Mouse (Mus musculus): Measurements from ENCODE around the gene Tcp1. TPM values are rescaled to one million over a fixed set of nuclear protein-coding genes. Genes with fewer than 3 reads are reported as not detected.

Tcp1 gene
- 187 and 246 TPM in 2 replicates for polyA plus RNA-seq (2012; rRNA removed)

DNA sequence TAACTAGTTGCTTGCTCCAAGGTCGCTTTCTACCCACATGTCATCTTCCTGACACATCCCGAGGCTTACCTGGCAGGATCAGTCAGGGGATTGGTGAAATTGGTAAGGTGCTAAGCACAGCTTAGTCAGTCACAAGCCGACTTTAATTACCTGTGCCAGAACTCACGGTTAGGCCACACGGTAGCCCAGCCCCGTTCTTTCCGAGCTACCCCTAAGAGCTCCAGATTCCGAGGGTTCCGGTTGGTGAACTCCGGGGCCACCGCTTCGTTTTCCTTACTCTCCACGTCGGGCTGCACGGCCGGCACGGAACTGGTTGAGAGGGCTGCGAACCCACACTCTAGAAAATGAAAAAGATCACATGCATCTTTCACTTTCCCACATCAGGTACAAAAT lies at the start of gene Tcp1:
TSS of gene Tcp1 (plus strand) at position 214 of the 393 bp plus-strand sequence.
- DNase-seq (ENCODE audit: low read depth): no peak
- TF ChIP-seq POLR2A (IDR thresholded peaks at IDR 0.05; ENCODE audit: borderline replicate concordance, extremely low read depth, insufficient read depth, insufficient read length, poor library complexity, severe bottlenecking) (no peak), CTCF (IDR thresholded peaks at IDR 0.05; ENCODE audit: borderline replicate concordance, extremely low read depth, insufficient read depth, insufficient read length) (no peak)

DNA sequence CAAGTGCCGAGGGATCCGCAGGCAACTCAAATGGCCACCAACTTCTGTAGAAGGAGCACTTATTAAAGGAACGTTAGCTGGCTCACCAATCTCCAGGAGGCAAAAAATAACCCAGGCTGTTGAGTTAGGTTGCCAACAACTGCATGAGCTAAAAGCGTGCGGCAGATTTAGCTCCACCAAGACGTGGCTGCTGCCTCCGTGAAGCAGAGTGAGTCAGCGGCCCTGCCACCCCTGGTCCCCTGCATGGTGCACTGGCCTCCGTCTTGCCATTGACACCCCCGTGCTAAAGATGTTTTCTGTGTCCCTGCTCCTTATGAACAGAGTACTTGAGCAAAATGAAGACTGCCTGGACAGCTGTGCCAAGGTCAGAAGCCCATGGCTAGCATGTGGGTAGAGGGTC lies 48.6 kb upstream of the Tcp1 start:
- TF ChIP-seq CTCF (IDR thresholded peaks at IDR 0.05; ENCODE audit: borderline replicate concordance, extremely low read depth, insufficient read depth, insufficient read length) (no peak), POLR2A (IDR thresholded peaks at IDR 0.05; ENCODE audit: borderline replicate concordance, extremely low read depth, insufficient read depth, insufficient read length, poor library complexity, severe bottlenecking) (no peak)
- no peak for DNase-seq (ENCODE audit: low read depth)

DNA sequence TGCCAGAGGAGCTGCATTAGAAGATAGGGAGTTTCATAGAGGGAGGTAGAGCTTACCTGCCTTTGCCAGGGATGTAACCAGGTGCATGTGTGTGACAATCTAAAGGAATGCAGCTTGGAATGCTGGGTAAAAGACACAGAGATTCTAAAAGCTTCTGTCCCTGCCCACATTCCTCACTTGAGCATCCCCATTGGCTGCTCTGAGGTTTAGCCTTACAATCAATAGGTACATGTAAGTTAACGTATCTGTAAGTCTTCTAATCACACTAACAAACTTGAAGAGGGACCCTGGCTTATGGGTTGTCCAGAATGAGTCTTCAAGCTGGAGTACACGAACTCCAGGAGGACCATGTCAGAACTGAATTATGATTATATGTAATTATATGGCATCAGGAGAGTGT lies 47.5 kb upstream of the Tcp1 start, which contains the start of gene Mas1:
TSS of gene Mas1 (minus strand) at position 101 of the 400 bp plus-strand sequence.
- DNase-seq (ENCODE audit: low read depth): no peak
- TF ChIP-seq POLR2A (IDR thresholded peaks at IDR 0.05; ENCODE audit: borderline replicate concordance, extremely low read depth, insufficient read depth, insufficient read length, poor library complexity, severe bottlenecking) (no peak), CTCF (IDR thresholded peaks at IDR 0.05; ENCODE audit: borderline replicate concordance, extremely low read depth, insufficient read depth, insufficient read length) (no peak)

DNA sequence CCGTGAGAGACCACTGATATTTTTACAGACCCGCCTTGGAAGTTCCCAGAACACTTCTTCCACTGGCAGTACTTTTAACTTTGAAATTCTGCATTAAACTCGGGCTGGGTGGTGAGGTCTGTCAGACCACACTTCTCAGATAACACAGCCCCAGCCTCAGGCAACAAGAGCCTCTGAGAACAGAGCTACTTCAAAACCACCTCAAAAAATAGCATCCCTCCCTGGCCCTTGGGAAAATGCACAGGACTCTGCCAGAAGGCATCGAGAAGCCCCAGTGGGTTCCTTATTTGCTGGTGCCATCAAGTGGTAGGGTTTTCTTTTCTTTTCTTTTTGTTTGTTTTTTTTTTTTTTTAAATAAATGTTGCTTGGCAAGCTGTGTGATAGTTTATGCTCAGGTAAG lies 46.9 kb upstream of the Tcp1 start:
- no peak for DNase-seq (ENCODE audit: low read depth)
- TF ChIP-seq POLR2A (IDR thresholded peaks at IDR 0.05; ENCODE audit: borderline replicate concordance, extremely low read depth, insufficient read depth, insufficient read length, poor library complexity, severe bottlenecking) (no peak), CTCF (IDR thresholded peaks at IDR 0.05; ENCODE audit: borderline replicate concordance, extremely low read depth, insufficient read depth, insufficient read length) (no peak)

DNA sequence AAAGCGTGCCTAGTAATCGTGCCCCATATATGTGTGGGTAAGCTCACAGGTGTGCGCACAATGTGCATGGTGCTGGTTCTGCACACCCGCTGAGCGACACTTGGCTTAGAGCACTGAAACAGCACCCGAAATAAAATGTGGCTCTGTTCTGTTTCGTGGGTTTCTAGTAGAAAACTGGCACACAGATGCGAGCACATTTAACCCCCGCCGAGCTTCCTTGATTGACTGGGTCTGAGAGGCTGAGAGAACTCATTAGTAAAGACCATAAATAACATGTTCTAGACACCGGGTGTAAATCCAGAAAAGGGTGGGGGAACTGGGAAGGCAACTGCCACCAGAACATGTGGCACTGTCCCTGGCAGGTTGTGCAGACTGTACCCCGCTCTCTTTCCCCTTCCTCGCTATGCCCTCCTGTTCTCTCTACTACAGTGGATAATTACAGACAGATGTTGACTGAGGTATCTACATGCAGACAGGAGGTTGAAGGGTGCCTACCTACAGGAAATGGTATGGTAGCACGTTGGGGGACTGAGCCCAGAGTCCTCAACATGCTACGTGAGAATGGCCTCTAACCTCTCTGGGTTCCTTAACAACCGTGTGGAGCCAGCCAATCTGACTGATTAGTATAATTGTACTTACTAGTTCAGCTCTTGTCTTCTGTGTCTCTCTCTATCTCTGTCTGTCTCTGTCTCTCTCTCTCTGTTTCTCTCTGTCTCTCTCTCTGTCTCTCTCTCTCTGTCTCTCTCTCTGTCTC lies 43.0 kb upstream of the Tcp1 start:
- TF ChIP-seq POLR2A (IDR thresholded peaks at IDR 0.05; ENCODE audit: borderline replicate concordance, extremely low read depth, insufficient read depth, insufficient read length, poor library complexity, severe bottlenecking) (no peak), CTCF (IDR thresholded peaks at IDR 0.05; ENCODE audit: borderline replicate concordance, extremely low read depth, insufficient read depth, insufficient read length) (no peak)
- DNase-seq (ENCODE audit: low read depth): no peak

DNA sequence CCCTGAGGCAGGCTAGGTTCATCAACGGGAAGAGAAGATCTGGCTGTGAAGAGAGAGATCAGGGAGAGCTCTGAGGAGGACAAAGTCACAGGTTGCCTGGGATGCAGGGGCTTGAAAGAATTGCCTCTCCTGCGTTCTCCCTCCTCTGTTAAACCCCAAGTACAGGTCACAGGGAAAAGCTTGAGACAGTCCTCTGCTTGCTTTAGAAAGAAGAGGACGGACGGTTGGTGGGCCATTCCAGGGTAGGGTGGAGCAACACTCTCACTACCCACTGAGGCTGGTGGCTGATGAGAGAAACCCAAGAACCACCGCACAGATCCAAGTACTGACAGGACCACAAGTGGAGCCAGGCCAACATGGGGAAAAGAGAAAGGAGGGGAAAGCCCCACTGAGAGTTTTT lies 39.8 kb upstream of the Tcp1 start, which contains the start of gene Mrgprh:
TSS of gene Mrgprh (plus strand) at position 301 of the 400 bp plus-strand sequence.
- TF ChIP-seq POLR2A (IDR thresholded peaks at IDR 0.05; ENCODE audit: borderline replicate concordance, extremely low read depth, insufficient read depth, insufficient read length, poor library complexity, severe bottlenecking) (no peak), CTCF (IDR thresholded peaks at IDR 0.05; ENCODE audit: borderline replicate concordance, extremely low read depth, insufficient read depth, insufficient read length) (no peak)
- no peak for DNase-seq (ENCODE audit: low read depth)

DNA sequence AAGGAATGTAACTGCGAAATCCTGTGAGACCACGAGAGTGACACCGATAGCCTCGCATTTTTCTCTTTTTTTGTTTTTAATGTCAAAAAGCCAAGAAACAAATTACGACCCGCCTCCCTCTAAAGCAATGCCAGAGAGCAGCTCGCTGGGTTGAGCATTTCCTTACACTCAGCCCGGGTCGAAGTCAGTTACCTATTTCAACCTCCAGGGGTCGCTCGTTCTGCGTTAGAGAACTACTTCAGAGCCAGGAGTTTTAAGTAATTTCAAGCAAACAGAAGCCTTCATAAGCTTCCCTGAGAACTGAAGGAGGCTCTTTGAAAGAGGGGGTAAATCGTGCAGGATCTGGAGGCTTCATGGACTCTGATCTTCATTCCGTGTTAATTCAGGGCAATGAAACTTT lies 35.3 kb upstream of the Tcp1 start:
- TF ChIP-seq POLR2A (IDR thresholded peaks at IDR 0.05; ENCODE audit: borderline replicate concordance, extremely low read depth, insufficient read depth, insufficient read length, poor library complexity, severe bottlenecking) (no peak), CTCF (IDR thresholded peaks at IDR 0.05; ENCODE audit: borderline replicate concordance, extremely low read depth, insufficient read depth, insufficient read length) (peak; percentile 82)

DNA sequence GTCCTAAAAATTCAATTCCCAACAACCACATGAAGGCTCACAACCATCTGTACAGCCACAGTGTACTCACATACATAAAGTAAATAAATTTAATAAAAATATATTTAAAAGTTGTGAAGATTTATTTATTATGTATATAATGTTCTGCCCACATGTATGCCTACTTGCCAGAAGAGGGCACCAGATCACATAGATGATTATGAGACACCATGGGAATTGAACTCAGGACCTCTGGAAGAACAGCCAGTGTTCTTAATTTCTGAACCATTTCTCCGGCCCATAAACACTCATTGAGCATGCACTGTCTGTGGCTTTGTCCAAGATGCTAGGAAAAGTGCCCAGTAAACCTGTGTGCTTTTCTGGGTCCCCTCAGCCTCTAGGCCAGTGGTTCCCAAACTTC lies 34.3 kb upstream of the Tcp1 start:
- DNase-seq (ENCODE audit: low read depth): no peak
- TF ChIP-seq POLR2A (IDR thresholded peaks at IDR 0.05; ENCODE audit: borderline replicate concordance, extremely low read depth, insufficient read depth, insufficient read length, poor library complexity, severe bottlenecking) (no peak), CTCF (IDR thresholded peaks at IDR 0.05; ENCODE audit: borderline replicate concordance, extremely low read depth, insufficient read depth, insufficient read length) (no peak)

More for the DNA sequence above, 35.3 kb upstream of the Tcp1 start:
- DNase-seq (ENCODE audit: low read depth): peak; percentile 89

DNA sequence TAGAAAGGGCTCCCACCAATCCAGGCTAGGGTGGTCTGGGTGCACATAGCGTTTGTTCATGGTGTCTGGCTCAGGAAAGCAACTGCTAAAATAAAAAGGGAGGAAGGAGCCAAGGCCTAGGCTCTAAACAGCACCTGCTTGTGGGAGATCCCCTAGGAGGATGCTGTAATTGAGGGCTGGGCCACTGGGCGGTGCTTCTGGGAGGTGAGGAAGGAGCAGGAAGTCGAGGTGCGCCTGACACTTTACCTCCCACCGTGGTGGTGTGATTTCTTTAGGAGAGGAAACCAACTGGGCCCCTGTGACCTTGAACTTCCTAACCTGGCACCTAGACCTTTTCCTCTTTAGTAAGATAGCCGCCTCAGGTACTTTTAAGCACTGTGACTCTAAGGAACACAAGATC lies 28.9 kb upstream of the Tcp1 start:
- no peak for DNase-seq (ENCODE audit: low read depth)
- TF ChIP-seq POLR2A (IDR thresholded peaks at IDR 0.05; ENCODE audit: borderline replicate concordance, extremely low read depth, insufficient read depth, insufficient read length, poor library complexity, severe bottlenecking) (no peak), CTCF (IDR thresholded peaks at IDR 0.05; ENCODE audit: borderline replicate concordance, extremely low read depth, insufficient read depth, insufficient read length) (no peak)

DNA sequence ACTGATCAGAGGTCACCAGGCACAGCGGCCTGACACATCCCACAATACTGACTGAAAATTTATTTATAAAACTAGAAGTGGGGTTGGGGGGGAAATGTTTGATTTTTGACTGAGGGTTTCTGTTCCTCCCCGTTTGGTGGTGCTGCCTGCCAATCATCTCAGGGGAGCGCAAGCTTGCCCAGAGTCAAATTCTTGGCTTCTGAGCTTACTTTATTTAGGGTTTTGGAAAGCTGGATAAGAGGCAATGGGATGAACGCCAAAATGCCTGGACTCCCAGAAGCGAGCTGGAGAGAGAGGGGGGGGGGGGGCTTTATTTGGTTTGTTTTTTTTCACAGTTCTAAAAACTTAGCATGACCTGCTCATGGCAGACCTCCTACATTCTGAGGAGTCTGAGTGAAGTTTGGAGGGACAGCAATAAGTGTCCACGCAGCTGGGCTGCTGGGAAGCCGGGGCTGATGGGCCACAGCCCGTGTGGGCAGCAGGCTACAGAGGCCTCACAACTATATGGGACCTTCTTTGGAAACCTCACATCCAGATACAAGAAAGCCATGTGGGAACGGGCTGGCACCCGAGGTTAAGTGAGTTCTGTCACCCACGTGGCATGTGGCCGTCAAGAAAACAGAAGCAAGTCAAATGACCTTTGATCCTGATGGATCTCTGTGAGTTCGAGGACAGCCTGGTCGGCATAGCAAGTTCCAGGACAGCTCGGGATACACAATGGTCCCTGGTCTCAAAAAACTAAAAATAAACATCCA lies 28.3 kb upstream of the Tcp1 start:
- DNase-seq (ENCODE audit: low read depth): no peak
- TF ChIP-seq CTCF (IDR thresholded peaks at IDR 0.05; ENCODE audit: borderline replicate concordance, extremely low read depth, insufficient read depth, insufficient read length): no peak
- TF ChIP-seq POLR2A (IDR thresholded peaks at IDR 0.05; ENCODE audit: borderline replicate concordance, extremely low read depth, insufficient read depth, insufficient read length, poor library complexity, severe bottlenecking): no peak

DNA sequence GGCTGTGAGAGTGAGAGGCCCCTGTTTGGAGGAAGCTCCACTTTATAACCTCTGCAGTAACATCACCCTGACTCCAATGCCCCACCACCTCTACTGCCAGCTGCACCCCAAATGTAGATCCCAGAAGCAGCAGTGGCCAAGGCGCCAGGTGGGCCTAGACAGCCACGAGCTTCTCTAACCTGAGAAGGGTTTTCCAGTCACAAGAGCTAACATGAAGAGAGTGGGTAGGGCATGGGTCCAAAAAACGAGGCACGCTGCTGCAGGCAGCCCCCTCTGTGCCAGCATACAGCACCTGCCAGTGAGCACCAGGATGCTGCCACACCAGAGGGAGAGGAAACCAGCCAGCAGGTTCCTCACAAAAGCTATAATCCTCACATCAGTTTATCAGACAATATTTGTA lies 24.4 kb upstream of the Tcp1 start:
- TF ChIP-seq CTCF (IDR thresholded peaks at IDR 0.05; ENCODE audit: borderline replicate concordance, extremely low read depth, insufficient read depth, insufficient read length) (no peak), POLR2A (IDR thresholded peaks at IDR 0.05; ENCODE audit: borderline replicate concordance, extremely low read depth, insufficient read depth, insufficient read length, poor library complexity, severe bottlenecking) (no peak)
- DNase-seq (ENCODE audit: low read depth): peak; percentile 34

Data from brain, embryonic 14.5 days (tissue).